ENCODE assay signal across 20 mouse cellular contexts in the genomic region with DNA sequence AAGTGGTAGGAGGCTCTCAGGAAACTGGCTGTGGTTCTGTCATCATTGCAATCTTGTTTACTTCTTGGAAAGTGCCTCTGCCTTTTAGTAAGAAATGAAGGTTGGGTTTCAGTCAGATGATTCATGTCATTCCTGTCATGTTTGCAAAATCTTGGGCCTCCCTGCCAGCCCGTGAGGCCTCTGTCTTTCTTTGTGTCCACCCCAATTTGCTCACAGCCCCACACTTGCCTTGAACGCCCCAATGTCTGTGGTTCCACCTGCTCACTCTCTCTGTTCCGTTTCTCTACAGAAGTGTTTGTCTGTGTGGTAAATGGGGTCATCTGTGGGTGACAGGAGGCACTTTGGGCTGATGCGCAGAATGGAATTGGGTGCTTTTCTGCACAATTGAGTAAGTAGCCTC. TPM values are rescaled to one million over a fixed set of nuclear protein-coding genes. Genes with fewer than 3 reads are reported as not detected.
DNase-seq lines count a peak whose midpoint lies in the region; ATAC-seq and TF ChIP-seq lines count a peak whose summit lies in the region.
"Had no signal": no experiment of that assay in that cellular context is flagged by ENCODE, and none has a peak within 500 bp of the region (broad histone marks: within the 10 kb centered on the region; RNA-seq: fewer than 3 reads in every experiment).

No protein-coding gene starts in this region.

- H3K4me3 ChIP-seq in heart, adult 2 months, result no peak overlapping the region
- H3K4me3 ChIP-seq in liver, embryonic 16.5 days (ENCODE audit: low read depth, low read length), result no peak overlapping the region
- H3K4me3 ChIP-seq: embryonic facial prominence, embryonic 15.5 days; forebrain, embryonic 10.5 days; hindbrain, embryonic 12.5 days; midbrain, embryonic 12.5 days; neural tube, embryonic 15.5 days had no signal

- H3K9me3 ChIP-seq in liver, embryonic 16.5 days (replicated peaks; ENCODE audit: control insufficient read depth, low read length), result no peaks in the 10 kb centered on the region
- H3K9me3 ChIP-seq: embryonic facial prominence, embryonic 15.5 days; forebrain, embryonic 10.5 days; hindbrain, embryonic 12.5 days; midbrain, embryonic 12.5 days; neural tube, embryonic 15.5 days had no signal

- no peaks in the 10 kb centered on the region for H3K27me3 ChIP-seq in heart, adult 2 months (ENCODE audit: control insufficient read depth, insufficient read depth, low read length)
- no peaks in the 10 kb centered on the region for H3K27me3 ChIP-seq in liver, embryonic 16.5 days (ENCODE audit: control insufficient read depth, insufficient read depth, low read depth, low read length)
- H3K27me3 ChIP-seq: embryonic facial prominence, embryonic 15.5 days; neural tube, embryonic 15.5 days had no signal

- H3K9ac ChIP-seq in heart, adult 2 months (ENCODE audit: low read depth, low read length), result no peak overlapping the region
- H3K9ac ChIP-seq in liver, embryonic 16.5 days (ENCODE audit: low read depth, low read length), result no peak overlapping the region
- H3K9ac ChIP-seq: embryonic facial prominence, embryonic 15.5 days; hindbrain, embryonic 12.5 days; midbrain, embryonic 12.5 days; neural tube, embryonic 15.5 days had no signal

- no peak for TF ChIP-seq CTCF in heart, adult 2 months (IDR thresholded peaks at IDR 0.05)

- peaks cover 47% of the 10 kb centered on the region for H3K4me1 ChIP-seq in heart, adult 2 months (ENCODE audit: control insufficient read depth, insufficient read depth, low read length)
- peaks cover 79% of the 10 kb centered on the region for H3K4me1 ChIP-seq in liver, embryonic 16.5 days (ENCODE audit: control insufficient read depth, low read depth, low read length)

- peaks cover 2% of the 10 kb centered on the region; the same call in 1 of the 2 replicates for H3K36me3 ChIP-seq in heart, adult 2 months (ENCODE audit: control insufficient read depth, insufficient read depth, low read length)
- H3K36me3 ChIP-seq in liver, embryonic 16.5 days (ENCODE audit: control insufficient read depth, insufficient read depth), result no peaks in the 10 kb centered on the region
- H3K36me3 ChIP-seq: embryonic facial prominence, embryonic 15.5 days; forebrain, embryonic 10.5 days; hindbrain, embryonic 12.5 days; midbrain, embryonic 12.5 days; neural tube, embryonic 15.5 days had no signal

- WGBS in heart, adult 2 months, result 86% methylated on average over 4 of the region's 4 CpGs
- WGBS in liver, embryonic 16.5 days (ENCODE audit: insufficient replicate concordance), result 64% methylated on average over 4 of the region's 4 CpGs

- intact Hi-C loops in heart, adult 2 months (cut with DNase I), result no loop called here
- intact Hi-C loops in heart, postnatal 36 days (cut with DNase I), result no loop called here

- no peak for TF ChIP-seq POLR2A in heart, adult 2 months (IDR thresholded peaks at IDR 0.05; ENCODE audit: insufficient read depth, low read depth, low read length)

- DNase-seq in heart, adult 2 months, result no peak
- no peak for DNase-seq in heart, postnatal 36 days
- DNase-seq in lung, postnatal 36 days, result peak; percentile 63
- DNase-seq in lung, postnatal 14 days, result no peak
- DNase-seq in kidney, postnatal 25 days, result no peak
- no peak for DNase-seq in right cerebral cortex, postnatal 36 days (ENCODE audit: low spot score in 2 of 2)
- DNase-seq in thymus, postnatal 14 days, result no peak
- DNase-seq: cerebellum, postnatal 10 days; kidney, postnatal 10 days; layer of hippocampus, adult 9-11 months; right cerebral cortex, postnatal 4 days; thymus, adult 18-20 months had no signal

- H3K4me2 ChIP-seq in liver, embryonic 16.5 days (ENCODE audit: low read depth, low read length), result no peak overlapping the region
- H3K4me2 ChIP-seq: embryonic facial prominence, embryonic 15.5 days; hindbrain, embryonic 12.5 days; midbrain, embryonic 12.5 days; neural tube, embryonic 15.5 days had no signal

- H3K27ac ChIP-seq in heart, adult 2 months, result peak overlapping the region; percentile 29
- H3K27ac ChIP-seq in liver, embryonic 16.5 days (ENCODE audit: low read length), result peak overlapping the region; percentile 98
- H3K27ac ChIP-seq: embryonic facial prominence, embryonic 15.5 days; hindbrain, embryonic 12.5 days; macrophage; midbrain, embryonic 12.5 days; neural tube, embryonic 15.5 days had no signal

- no peak for ATAC-seq in liver, embryonic 16.5 days (ENCODE audit: low read depth)
- ATAC-seq: intestine, postnatal 0 days had no signal

- TF ChIP-seq EP300 in heart, adult 2 months (IDR thresholded peaks at IDR 0.05; ENCODE audit: insufficient read depth, low read depth, low read length), result no peak

- 0 out of 2 replicates have a peak, but pooled peaks cover 2% of the 10 kb centered on the region for H3K79me2 ChIP-seq in heart, adult 2 months (replicated peaks; ENCODE audit: control insufficient read depth, insufficient read depth, low read length)

RNA-seq across cellular contexts. Expression of gene Mgll, which starts 32.8 kb away (rescaled TPM):
- total RNA-seq in heart, adult 2 months (2021), result 100 to 1,000 TPM in 1 of 2 experiments, 10 to 100 TPM in 1; 88.7 to 102 TPM
- 146 and 188 TPM in 2 replicates for polyA plus RNA-seq in heart, adult 2 months (2012; rRNA removed)
- total RNA-seq in heart, postnatal 36 days (2021), result 100 to 1,000 TPM; 113 to 133 TPM
- polyA plus RNA-seq in liver, embryonic 16.5 days (2015; fragmentation: Nextera tagmentation; extraction: Ambion mirVana), result 62.3 and 62.4 TPM in 2 replicates
